Mouse (Mus musculus): ENCODE data around the gene Gcg.

DNA sequence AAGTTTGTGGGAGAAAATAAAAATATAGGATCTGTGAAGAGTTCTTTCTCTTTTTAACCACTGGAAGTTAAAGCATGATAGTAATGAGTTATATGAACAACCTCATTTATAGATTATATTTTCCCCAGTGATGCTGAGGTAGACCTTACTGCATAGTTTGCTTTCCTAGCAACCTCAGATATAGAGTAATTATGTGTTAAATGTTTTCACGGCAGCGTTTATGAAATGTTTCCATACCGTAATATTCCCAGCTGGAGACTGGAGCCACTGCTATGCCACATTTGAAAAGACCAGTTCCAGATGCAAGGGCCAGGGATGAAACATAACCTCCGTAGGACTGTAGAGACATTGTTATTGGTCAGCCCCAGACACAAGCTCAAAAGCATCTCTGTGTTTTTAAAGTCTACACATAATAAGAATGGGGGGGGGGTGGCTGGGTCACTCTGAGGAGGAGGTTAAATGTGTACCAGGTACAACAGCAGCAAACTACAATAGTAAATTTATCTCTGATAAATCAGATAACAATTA is 20.9 kb upstream of the Gcg start:
- no peak for TF ChIP-seq CTCF (IDR thresholded peaks at IDR 0.05; ENCODE audit: low read depth)
- no peak for TF ChIP-seq EP300 (IDR thresholded peaks at IDR 0.05; ENCODE audit: low read depth)

Measured in heart, postnatal 0 days (tissue).